Mouse (Mus musculus) left cerebral cortex, postnatal 4 days (tissue): ENCODE measurements around the gene Nkain2. TPM values are rescaled to one million over a fixed set of nuclear protein-coding genes. Genes with fewer than 3 reads are reported as not detected.
"Not testable (repeated sequence)": the region's sequence is repeated elsewhere in the genome, so short reads cannot be mapped to it uniquely, and the experiment has no call there.

Source experiments
- DNase-seq: peaks from one replicate; pipeline ENCODE4 v3.0.0-alpha.2; 2022
- intact Hi-C: fragments of 180-260 bp; cut with DNase I; formaldehyde crosslinking; loops from one replicate; pipeline ENCODE4 v1.15.1; 2025
- total RNA-seq, 2 experiments: library from RNA; stranded (reverse); gene quantifications; 2 replicates each; pipeline ENCODE4 v1.2.3; 2021

Nkain2 gene
- 10 to 100 TPM; 49.2 to 49.7 TPM for total RNA-seq

- DNase-seq: peak; percentile 80
- intact Hi-C loops: loop anchor here (5.0 kb wide), 1 partner anchor 1148 kb away; no protein-coding TSS in a partner anchor
Measured at GRCm38 (mm10) chr10:32889652-32890506, at the start of gene Nkain2. Nkain2 (minus strand) TSS chr10:32890462.

GRCm38 (mm10) chr10:32939853-32940252 lies 49.6 kb upstream of the Nkain2 start:
- DNase-seq: no peak
- intact Hi-C loops: no loop called here

- peak; percentile 56 for DNase-seq
- intact Hi-C loops: no loop called here
Measured at GRCm38 (mm10) chr10:32895093-32895492, 4.8 kb upstream of the Nkain2 start.

GRCm38 (mm10) chr10:32890507-32891131 lies 357 bp upstream of the Nkain2 start:
- peak; percentile 67 for DNase-seq
- intact Hi-C loops: loop anchor here (5.0 kb wide), 1 partner anchor 1148 kb away; no protein-coding TSS in a partner anchor

- no peak for DNase-seq
Measured at GRCm38 (mm10) chr10:32881977-32882376, 8.3 kb downstream of the Nkain2 start.

GRCm38 (mm10) chr10:32870691-32871406 lies 19.4 kb downstream of the Nkain2 start:
- intact Hi-C loops: no loop called here
- peak; percentile 33 for DNase-seq

More at GRCm38 (mm10) chr10:32881977-32882376, 8.3 kb downstream of the Nkain2 start:
- intact Hi-C loops: no loop called here

- DNase-seq: no peak
- intact Hi-C loops: no loop called here
Measured at GRCm38 (mm10) chr10:32869541-32869940, 20.7 kb downstream of the Nkain2 start.

GRCm38 (mm10) chr10:32815210-32815883 lies 74.9 kb downstream of the Nkain2 start:
- intact Hi-C loops: no loop called here
- DNase-seq: no peak

- intact Hi-C loops: no loop called here
- DNase-seq: no peak
Measured at GRCm38 (mm10) chr10:32796215-32796614, 94.0 kb downstream of the Nkain2 start.

- DNase-seq: no peak
- intact Hi-C loops: no loop called here
Measured at GRCm38 (mm10) chr10:32790541-32790940, 99.7 kb downstream of the Nkain2 start.

- no peak for DNase-seq
- intact Hi-C loops: no loop called here
Measured at GRCm38 (mm10) chr10:32782732-32783359, 107.4 kb downstream of the Nkain2 start.

GRCm38 (mm10) chr10:32738989-32739388 lies 151.3 kb downstream of the Nkain2 start:
- intact Hi-C loops: no loop called here
- DNase-seq: no peak

- DNase-seq, intact Hi-C loops: not testable (repeated sequence)
Measured at GRCm38 (mm10) chr10:32706579-32706978, 183.7 kb downstream of the Nkain2 start.

- no peak for DNase-seq
- intact Hi-C loops: no loop called here
Measured at GRCm38 (mm10) chr10:32696661-32697060, 193.6 kb downstream of the Nkain2 start.

GRCm38 (mm10) chr10:32684548-32684947 lies 205.7 kb downstream of the Nkain2 start:
- intact Hi-C loops: no loop called here
- no peak for DNase-seq

- intact Hi-C loops: no loop called here
- DNase-seq: no peak
Measured at GRCm38 (mm10) chr10:32640256-32640655, 250.0 kb downstream of the Nkain2 start.

- intact Hi-C loops: no loop called here
- no peak for DNase-seq
Measured at GRCm38 (mm10) chr10:32639173-32639572, 251.1 kb downstream of the Nkain2 start.

- no peak for DNase-seq
- intact Hi-C loops: no loop called here
Measured at GRCm38 (mm10) chr10:32631043-32631442, 259.2 kb downstream of the Nkain2 start.

GRCm38 (mm10) chr10:32604448-32604847 lies 285.8 kb downstream of the Nkain2 start:
- DNase-seq: peak; percentile 12
- intact Hi-C loops: no loop called here

- no peak for DNase-seq
- intact Hi-C loops: no loop called here
Measured at GRCm38 (mm10) chr10:32602798-32603197, 287.5 kb downstream of the Nkain2 start.
